Mouse (Mus musculus) NIH3T3 (cell line): ENCODE results near the gene Artn.
A peak's percentile ranks its signal among the peaks of the same experiment; 100 is the strongest.

Source experiments
- DNase-seq: peaks from one replicate; pipeline ENCODE4 v3.0.0-alpha.2; 2012; ENCODE audit warnings: low read depth

Gene Artn

GRCm38 (mm10) chr4:117887920-117888319 is 41.6 kb downstream of the Artn start:
- DNase-seq, result no peak

- DNase-seq, result peak; percentile 97
Measured at GRCm38 (mm10) chr4:117887133-117887532, 42.4 kb downstream of the Artn start, which contains the start of gene Atp6v0b. TSS of gene Atp6v0b (minus strand) at chr4:117887333.

GRCm38 (mm10) chr4:117886644-117887043 is 42.9 kb downstream of the Artn start:
- peak; percentile 50 for DNase-seq

- no peak for DNase-seq
Measured at GRCm38 (mm10) chr4:117885994-117886393, 43.6 kb downstream of the Artn start.

GRCm38 (mm10) chr4:117885093-117885492 is 44.5 kb downstream of the Artn start:
- no peak for DNase-seq

GRCm38 (mm10) chr4:117884146-117884545 is 45.4 kb downstream of the Artn start:
- peak; percentile 24 for DNase-seq

GRCm38 (mm10) chr4:117882701-117883691 is 46.6 kb downstream of the Artn start, which contains the start of gene B4galt2:
TSS of gene B4galt2 (minus strand) at chr4:117883487.
- DNase-seq, result peak; percentile 85

- DNase-seq, result no peak
Measured at GRCm38 (mm10) chr4:117878703-117879102, 50.9 kb downstream of the Artn start.

GRCm38 (mm10) chr4:117878301-117878700 is 51.3 kb downstream of the Artn start:
- DNase-seq, result no peak
